Mouse (Mus musculus) ES-E14 (cell line): ENCODE results near the gene Rsph1.

Experiments
- CHD2 ChIP-seq: IDR thresholded peaks from 2 replicates; pipeline ENCODE4 v1.6.1; 2014; ENCODE audit warnings: mild to moderate bottlenecking, low read depth, low read length, inconsistent platforms
- HCFC1 ChIP-seq: IDR thresholded peaks from 2 replicates; pipeline ENCODE4 v1.6.1; 2012; ENCODE audit warnings: low read length, inconsistent platforms, borderline replicate concordance; ENCODE audit not compliant: insufficient read depth
- ZC3H11A ChIP-seq: IDR thresholded peaks from 2 replicates; pipeline ENCODE4 v1.6.1; 2012; ENCODE audit warnings: low read depth, mild to moderate bottlenecking, inconsistent platforms, low read length, borderline replicate concordance

DNA sequence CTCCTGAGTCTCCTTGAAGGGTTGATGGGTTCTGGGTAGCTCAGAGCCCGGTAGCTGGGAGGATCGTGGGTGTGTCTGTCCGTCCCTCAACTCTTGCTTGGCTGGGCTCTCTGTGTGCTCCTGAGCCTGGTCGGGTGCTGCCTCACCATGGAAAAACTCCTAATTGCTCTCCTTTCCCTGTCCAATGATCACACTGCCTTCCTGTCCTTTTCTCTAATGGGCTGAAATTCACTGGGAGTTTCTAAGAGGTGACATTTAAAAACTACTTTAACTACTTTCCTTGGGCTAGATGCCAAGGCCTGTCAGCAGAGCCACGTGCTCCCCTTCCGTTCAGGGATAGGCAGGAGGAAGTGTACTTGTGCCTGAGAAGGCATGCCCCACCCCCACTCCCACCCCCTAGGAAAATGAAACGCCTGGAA lies 20.3 kb upstream of the Rsph1 start:
- TF ChIP-seq CHD2 (no peak), HCFC1 (no peak), ZC3H11A (no peak)
